Mouse (Mus musculus) cortical plate, adult 2 months (tissue): ENCODE data around the gene B3galt4.

Experiments
- CTCF ChIP-seq: fragments of 200-500 bp; IDR thresholded peaks from 2 replicates; pipeline ENCODE4 v1.5.1; 2011; ENCODE audit warnings: mild to moderate bottlenecking, control low read depth, low read length; ENCODE audit not compliant: insufficient read depth; ENCODE audit errors: extremely low read depth
- POLR2A ChIP-seq: fragments of 200-500 bp; IDR thresholded peaks from 2 replicates; pipeline ENCODE4 v1.6.1; 2011; ENCODE audit warnings: mild to moderate bottlenecking, low read length, control low read depth; ENCODE audit not compliant: insufficient read depth; ENCODE audit errors: extremely low read depth

- no peak for TF ChIP-seq CTCF
- no peak for TF ChIP-seq POLR2A
These were observed 8.7 kb upstream of the B3galt4 start for GRCm38 (mm10) chr17:33959948-33960347.
